Mouse (Mus musculus) MN1 (cell line): ENCODE data around the gene Ascc2.

ENCODE experiments used
- DNase-seq: peaks from one replicate; pipeline ENCODE4 v3.0.0-alpha.2; 2016; ENCODE audit warnings: low spot score

Gene Ascc2

GRCm38 (mm10) chr11:4720900-4721580 lies 83.5 kb downstream of the Ascc2 start:
- DNase-seq, result no peak

GRCm38 (mm10) chr11:4721728-4722127 lies 84.2 kb downstream of the Ascc2 start:
- DNase-seq, result no peak

DNA sequence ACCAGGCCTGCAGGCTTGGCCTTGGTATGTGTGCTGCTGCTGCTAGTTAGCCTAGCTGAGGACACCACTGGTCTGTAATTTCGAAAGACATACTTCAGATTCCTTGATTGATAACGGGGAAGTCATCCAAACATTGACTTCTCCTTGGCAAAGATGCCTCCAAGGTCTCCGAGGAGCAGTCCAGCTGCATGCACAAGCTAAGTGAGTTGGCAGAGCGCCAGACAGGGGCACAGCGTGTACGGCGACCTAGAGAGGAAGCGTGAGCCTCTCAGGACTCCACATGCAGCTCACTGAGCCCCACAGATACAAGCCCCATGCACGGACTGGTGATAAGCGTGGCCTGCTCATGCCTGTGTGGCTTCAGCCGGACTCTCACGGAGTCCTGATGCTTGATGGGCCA lies 92.1 kb downstream of the Ascc2 start:
- peak; percentile 92 for DNase-seq

DNA sequence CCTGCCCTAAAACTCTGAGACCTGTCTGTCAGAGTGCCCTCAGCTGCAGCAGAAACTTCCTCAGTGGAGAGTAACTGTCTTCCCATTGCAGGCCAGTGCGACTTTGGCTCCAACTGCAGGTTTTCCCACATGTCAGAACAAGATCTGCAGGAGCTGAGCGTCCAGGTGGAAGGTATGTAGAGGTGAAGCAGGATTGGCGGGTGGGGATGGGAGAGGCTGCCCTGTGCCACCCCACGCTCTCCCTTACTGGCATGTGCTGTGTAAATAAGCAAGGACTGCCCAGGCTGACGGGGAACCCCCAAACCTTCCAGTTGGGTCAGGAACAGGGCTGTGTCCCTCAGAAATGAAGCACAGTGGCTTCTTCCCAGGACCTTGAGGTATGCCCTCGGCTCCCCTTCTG lies 92.5 kb downstream of the Ascc2 start:
- DNase-seq, result no peak

GRCm38 (mm10) chr11:4730913-4731312 lies 93.4 kb downstream of the Ascc2 start:
- DNase-seq, result no peak

GRCm38 (mm10) chr11:4731781-4732180 lies 94.2 kb downstream of the Ascc2 start:
- no peak for DNase-seq

DNA sequence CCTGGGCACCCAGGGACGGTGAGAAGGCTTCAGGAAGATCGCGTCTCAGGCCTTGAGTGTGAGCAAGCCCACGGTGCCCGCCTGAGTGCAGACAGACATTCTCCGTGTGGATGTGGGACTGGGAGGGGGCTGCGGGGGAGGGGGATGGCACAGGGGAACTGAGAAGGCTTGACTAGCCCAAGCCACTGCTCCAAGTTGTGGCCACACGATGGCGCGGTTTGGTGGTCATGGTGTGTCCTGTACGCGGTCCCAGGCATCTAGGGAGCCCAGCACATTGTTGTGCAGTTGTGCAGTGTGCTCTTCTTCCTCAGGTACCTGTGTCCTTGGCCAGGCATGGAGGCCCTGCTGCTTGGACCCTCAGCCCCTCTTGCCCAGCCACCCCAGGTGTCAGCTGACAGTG lies 96.6 kb downstream of the Ascc2 start:
- no peak for DNase-seq
